Mouse (Mus musculus): ENCODE measurements at regions not wholly inside any gene's neighbourhood (a gene's known extent, or its start where the extent isn't known, plus 50 kb on each side); places are given as distances from the start of the nearest gene placed in this dataset.
A peak's percentile ranks its signal among the peaks of the same experiment; 100 is the strongest.

DNA sequence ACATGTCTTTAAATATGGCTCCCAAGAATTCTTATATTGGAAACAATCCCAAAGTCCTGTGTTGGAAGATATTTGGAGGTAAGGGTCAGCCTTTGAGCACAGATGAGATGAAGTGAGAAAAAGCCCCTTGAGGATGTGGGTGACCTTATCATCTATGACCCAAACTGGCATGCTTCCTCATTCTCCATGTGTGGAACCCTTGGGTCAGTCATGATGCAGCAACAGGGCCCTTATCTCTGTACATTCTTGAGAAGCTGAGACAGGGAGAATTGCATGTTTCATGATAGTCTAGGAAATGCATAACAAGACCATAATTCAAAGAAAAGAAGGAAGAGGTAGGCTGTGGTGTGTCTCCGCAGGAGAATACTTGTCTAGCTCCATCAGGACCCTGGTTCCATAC, 621.8 kb upstream of the Adam5 start:
- TF ChIP-seq POLR2A (IDR thresholded peaks at IDR 0.05; ENCODE audit: low read depth, low read length) (no peak), CTCF (IDR thresholded peaks at IDR 0.05; ENCODE audit: extremely low read depth, insufficient read length, insufficient replicate concordance, low read depth, low read length) (no peak)
- no peak overlapping the region for H3K27ac ChIP-seq (ENCODE audit: insufficient read depth, low read depth, low read length)
- no peak overlapping the region for H3K4me3 ChIP-seq (ENCODE audit: low read depth, low read length)
- WGBS, result 93% methylated on average over 1 of the region's 1 CpGs
- no peaks in the 10 kb centered on the region for H3K4me1 ChIP-seq (ENCODE audit: control insufficient read depth, insufficient read depth, insufficient read length, low read length)
- H3K27me3 ChIP-seq (ENCODE audit: control insufficient read depth, insufficient read depth, low read length), result no peaks in the 10 kb centered on the region; the same call in 1 of the 2 replicates
- no peaks in the 10 kb centered on the region for H3K36me3 ChIP-seq (ENCODE audit: control insufficient read depth, insufficient read depth, low read length)

DNA sequence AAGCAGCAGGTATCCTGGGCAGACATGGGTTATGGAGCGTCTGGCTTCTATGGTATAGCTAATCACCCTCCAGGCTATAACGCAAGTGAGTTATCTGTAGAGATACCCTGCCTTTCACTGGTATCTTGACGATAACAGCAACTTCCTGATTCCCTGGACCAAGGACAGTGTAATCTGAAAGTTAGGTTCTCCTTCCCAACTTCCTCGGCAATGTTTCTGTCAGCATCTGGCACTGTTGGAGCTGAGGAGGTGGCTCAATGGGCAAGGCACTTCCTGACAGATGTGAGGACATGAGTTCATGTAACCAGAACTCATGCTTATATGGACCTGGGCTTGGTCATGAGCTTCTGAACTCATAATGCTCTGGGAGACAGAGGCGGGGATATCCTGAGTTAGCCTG, 620.9 kb upstream of the Adam5 start:
- Histone ChIP-seq H3K27ac (ENCODE audit: insufficient read depth, low read depth, low read length) (no peak overlapping the region), H3K4me3 (ENCODE audit: low read depth, low read length) (no peak overlapping the region), H3K4me1 (ENCODE audit: control insufficient read depth, insufficient read depth, insufficient read length, low read length) (no peaks in the 10 kb centered on the region), H3K27me3 (ENCODE audit: control insufficient read depth, insufficient read depth, low read length) (no peaks in the 10 kb centered on the region; the same call in 1 of the 2 replicates), H3K36me3 (ENCODE audit: control insufficient read depth, insufficient read depth, low read length) (no peaks in the 10 kb centered on the region)
- 31% methylated on average over 5 of the region's 5 CpGs for WGBS
- TF ChIP-seq CTCF (IDR thresholded peaks at IDR 0.05; ENCODE audit: extremely low read depth, insufficient read length, insufficient replicate concordance, low read depth, low read length) (no peak), POLR2A (IDR thresholded peaks at IDR 0.05; ENCODE audit: low read depth, low read length) (no peak)

GRCm38 (mm10) chr8:25443552-25443951, 619.4 kb upstream of the Adam5 start:
- no peaks in the 10 kb centered on the region; the same call in 1 of the 2 replicates for H3K27me3 ChIP-seq (ENCODE audit: control insufficient read depth, insufficient read depth, low read length)
- H3K4me3 ChIP-seq (ENCODE audit: low read depth, low read length), result no peak overlapping the region
- TF ChIP-seq CTCF (IDR thresholded peaks at IDR 0.05; ENCODE audit: extremely low read depth, insufficient read length, insufficient replicate concordance, low read depth, low read length) (no peak), POLR2A (IDR thresholded peaks at IDR 0.05; ENCODE audit: low read depth, low read length) (no peak)
- no peaks in the 10 kb centered on the region for H3K4me1 ChIP-seq (ENCODE audit: control insufficient read depth, insufficient read depth, insufficient read length, low read length)
- no peaks in the 10 kb centered on the region for H3K36me3 ChIP-seq (ENCODE audit: control insufficient read depth, insufficient read depth, low read length)
- no peak overlapping the region for H3K27ac ChIP-seq (ENCODE audit: insufficient read depth, low read depth, low read length)
- WGBS, result 59% methylated on average over 5 of the region's 5 CpGs

DNA sequence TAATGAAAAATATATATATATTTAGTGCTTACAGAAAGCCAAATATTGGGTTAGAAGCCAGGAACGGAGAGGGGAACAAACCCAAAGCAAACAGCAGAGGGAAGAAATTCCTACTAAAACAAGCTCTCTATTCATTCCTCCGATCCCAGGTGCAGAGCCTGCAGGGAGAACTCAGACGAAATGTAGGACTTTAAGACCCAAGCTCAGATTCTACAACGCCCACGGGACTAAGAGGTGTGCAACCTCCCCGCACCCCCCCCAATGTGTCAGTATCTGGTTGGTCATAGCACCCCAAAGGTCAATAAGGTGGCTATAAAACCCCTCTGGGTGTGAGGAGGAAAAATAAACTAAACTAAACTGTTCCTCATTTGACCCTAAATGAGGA, 616.9 kb upstream of the Adam5 start:
- H3K27me3 ChIP-seq (ENCODE audit: control insufficient read depth, insufficient read depth, low read length), result no peaks in the 10 kb centered on the region; the same call in 1 of the 2 replicates
- no peak overlapping the region for H3K27ac ChIP-seq (ENCODE audit: insufficient read depth, low read depth, low read length)
- no peaks in the 10 kb centered on the region for H3K4me1 ChIP-seq (ENCODE audit: control insufficient read depth, insufficient read depth, insufficient read length, low read length)
- TF ChIP-seq POLR2A (IDR thresholded peaks at IDR 0.05; ENCODE audit: low read depth, low read length) (no peak), CTCF (IDR thresholded peaks at IDR 0.05; ENCODE audit: extremely low read depth, insufficient read length, insufficient replicate concordance, low read depth, low read length) (no peak)
- H3K36me3 ChIP-seq (ENCODE audit: control insufficient read depth, insufficient read depth, low read length), result no peaks in the 10 kb centered on the region
- H3K4me3 ChIP-seq (ENCODE audit: low read depth, low read length), result no peak overlapping the region
- 24% methylated on average over 6 of the region's 6 CpGs for WGBS

GRCm38 (mm10) chr8:25440391-25441056, 616.4 kb upstream of the Adam5 start:
- Histone ChIP-seq H3K4me1 (ENCODE audit: control insufficient read depth, insufficient read depth, insufficient read length, low read length) (no peaks in the 10 kb centered on the region), H3K4me3 (ENCODE audit: low read depth, low read length) (no peak overlapping the region), H3K36me3 (ENCODE audit: control insufficient read depth, insufficient read depth, low read length) (no peaks in the 10 kb centered on the region), H3K27me3 (ENCODE audit: control insufficient read depth, insufficient read depth, low read length) (no peaks in the 10 kb centered on the region; the same call in 1 of the 2 replicates), H3K27ac (ENCODE audit: insufficient read depth, low read depth, low read length) (peak overlapping the region; percentile 36)
- TF ChIP-seq POLR2A (IDR thresholded peaks at IDR 0.05; ENCODE audit: low read depth, low read length) (no peak), CTCF (IDR thresholded peaks at IDR 0.05; ENCODE audit: extremely low read depth, insufficient read length, insufficient replicate concordance, low read depth, low read length) (no peak)
- WGBS, result 17% methylated on average over 13 of the region's 13 CpGs

GRCm38 (mm10) chr8:25439971-25440370, 615.8 kb upstream of the Adam5 start:
- H3K36me3 ChIP-seq (ENCODE audit: control insufficient read depth, insufficient read depth, low read length), result no peaks in the 10 kb centered on the region
- TF ChIP-seq CTCF (IDR thresholded peaks at IDR 0.05; ENCODE audit: extremely low read depth, insufficient read length, insufficient replicate concordance, low read depth, low read length) (no peak), POLR2A (IDR thresholded peaks at IDR 0.05; ENCODE audit: low read depth, low read length) (no peak)
- 50% methylated on average over 12 of the region's 12 CpGs for WGBS

DNA sequence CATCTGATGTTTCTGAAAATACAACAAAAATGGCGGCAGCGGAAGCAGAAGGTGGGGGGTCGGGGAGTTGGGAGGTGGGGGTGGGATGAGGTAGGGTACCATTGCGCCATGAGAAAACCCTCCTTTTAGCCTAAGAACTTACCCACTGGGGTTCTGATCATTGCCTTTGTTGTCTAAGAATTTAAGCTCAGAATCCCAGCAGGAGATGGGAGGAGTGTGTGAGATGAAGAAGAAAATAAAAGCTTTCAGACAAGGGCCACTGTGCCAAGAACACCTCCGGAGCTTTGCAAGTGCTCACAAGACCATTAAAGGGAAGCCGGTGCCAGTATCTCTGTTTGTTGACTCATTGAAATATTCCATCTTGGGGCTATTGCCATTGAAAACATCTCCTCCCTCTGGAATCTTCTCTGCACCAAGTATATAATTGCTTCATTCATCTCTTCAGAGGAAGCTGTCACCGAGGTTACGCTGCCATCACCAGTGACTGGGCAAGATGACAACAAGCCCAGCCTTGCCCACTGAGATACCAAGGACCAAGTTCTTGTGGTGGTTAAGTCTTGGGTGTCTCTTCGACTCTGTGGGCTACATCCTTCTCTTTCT, 614.0 kb upstream of the Adam5 start:
- no peaks in the 10 kb centered on the region; the same call in 1 of the 2 replicates for H3K27me3 ChIP-seq (ENCODE audit: control insufficient read depth, insufficient read depth, low read length)
- no peaks in the 10 kb centered on the region for H3K4me1 ChIP-seq (ENCODE audit: control insufficient read depth, insufficient read depth, insufficient read length, low read length)
- H3K36me3 ChIP-seq (ENCODE audit: control insufficient read depth, insufficient read depth, low read length), result no peaks in the 10 kb centered on the region
- 84% methylated on average over 9 of the region's 9 CpGs for WGBS
- no peak for TF ChIP-seq POLR2A (IDR thresholded peaks at IDR 0.05; ENCODE audit: low read depth, low read length)
- no peak for TF ChIP-seq CTCF (IDR thresholded peaks at IDR 0.05; ENCODE audit: extremely low read depth, insufficient read length, insufficient replicate concordance, low read depth, low read length)
- H3K4me3 ChIP-seq (ENCODE audit: low read depth, low read length), result no peak overlapping the region
- no peak overlapping the region for H3K27ac ChIP-seq (ENCODE audit: insufficient read depth, low read depth, low read length)

More at GRCm38 (mm10) chr8:25439971-25440370, 615.8 kb upstream of the Adam5 start:
- no peak overlapping the region for H3K27ac ChIP-seq (ENCODE audit: insufficient read depth, low read depth, low read length)
- no peaks in the 10 kb centered on the region for H3K4me1 ChIP-seq (ENCODE audit: control insufficient read depth, insufficient read depth, insufficient read length, low read length)
- H3K27me3 ChIP-seq (ENCODE audit: control insufficient read depth, insufficient read depth, low read length), result no peaks in the 10 kb centered on the region; the same call in 1 of the 2 replicates
- H3K4me3 ChIP-seq (ENCODE audit: low read depth, low read length), result no peak overlapping the region
